Mouse (Mus musculus): ENCODE results near the gene Stk10. TPM values are rescaled to one million over a fixed set of nuclear protein-coding genes. Genes with fewer than 3 reads are reported as not detected.
"Not testable (repeated sequence)": the region's sequence is repeated elsewhere in the genome, so short reads cannot be mapped to it uniquely, and the experiment has no call there.

Stk10 gene
- polyA plus RNA-seq, 1 experiment from 2014 or later, result 2.6 TPM

DNA sequence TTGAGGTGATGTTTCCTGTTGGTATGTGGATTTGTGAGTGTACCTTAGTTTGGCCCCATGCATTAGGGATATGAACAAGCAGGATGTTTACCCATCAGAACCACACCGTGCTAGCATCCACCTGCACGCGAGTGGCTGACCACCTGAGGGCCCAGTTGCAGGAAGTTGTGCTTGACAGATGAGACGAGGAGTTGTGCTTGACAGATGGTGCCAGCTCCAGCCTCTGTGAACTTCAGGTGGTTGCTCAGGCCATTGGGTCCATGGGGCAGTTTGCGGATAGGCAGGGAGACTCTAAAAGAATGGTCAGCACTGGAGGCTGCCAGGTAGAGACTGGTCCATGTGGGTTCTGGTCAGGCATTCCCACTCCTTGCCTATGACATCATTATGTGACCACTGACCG lies 83.0 kb downstream of the Stk10 start:
- Histone ChIP-seq H3K36me3 (ENCODE audit: control insufficient read depth, insufficient read depth) (peaks cover 22% of the 10 kb centered on the region; the same call in 1 of the 2 replicates), H3K9me3 (ENCODE audit: control insufficient read depth) (no peaks in the 10 kb centered on the region), H3K4me3 (ENCODE audit: low read depth, low read length) (no peak overlapping the region), H3K27ac (ENCODE audit: low read depth, low read length) (no peak overlapping the region), H3K4me2 (replicated peaks; ENCODE audit: low read depth) (no peak overlapping the region), H3K9ac (ENCODE audit: low read depth, low read length) (no peak overlapping the region), H3K27me3 (replicated peaks; ENCODE audit: control insufficient read depth, insufficient read depth, low read length) (no peaks in the 10 kb centered on the region), H3K4me1 (replicated peaks; ENCODE audit: control insufficient read depth, insufficient read depth, low read length) (peaks cover 2% of the 10 kb centered on the region; the same call in 1 of the 2 replicates)
- ATAC-seq, result no peak
- no peak for TF ChIP-seq CTCF (IDR thresholded peaks at IDR 0.05; ENCODE audit: low read depth)
- 64% methylated on average over 6 of the region's 6 CpGs for WGBS

GRCm38 (mm10) chr11:32618036-32618435 lies 84.9 kb downstream of the Stk10 start:
- Histone ChIP-seq H3K4me2 (replicated peaks; ENCODE audit: low read depth) (no peak overlapping the region), H3K9me3 (ENCODE audit: control insufficient read depth) (no peaks in the 10 kb centered on the region), H3K9ac (ENCODE audit: low read depth, low read length) (no peak overlapping the region), H3K4me3 (ENCODE audit: low read depth, low read length) (no peak overlapping the region), H3K36me3 (ENCODE audit: control insufficient read depth, insufficient read depth) (peaks cover 16% of the 10 kb centered on the region; the same call in 1 of the 2 replicates), H3K4me1 (replicated peaks; ENCODE audit: control insufficient read depth, insufficient read depth, low read length) (peaks cover 2% of the 10 kb centered on the region; the same call in 1 of the 2 replicates), H3K27me3 (replicated peaks; ENCODE audit: control insufficient read depth, insufficient read depth, low read length) (no peaks in the 10 kb centered on the region), H3K27ac (ENCODE audit: low read depth, low read length) (no peak overlapping the region)
- ATAC-seq, result 0 out of 2 replicates have a peak, but pooled peaks have one; percentile 12
- TF ChIP-seq CTCF (IDR thresholded peaks at IDR 0.05; ENCODE audit: low read depth), result no peak
- WGBS, result 86% methylated on average over 1 of the region's 1 CpGs

GRCm38 (mm10) chr11:32618641-32619040 lies 85.5 kb downstream of the Stk10 start:
- H3K9me3 ChIP-seq (ENCODE audit: control insufficient read depth); H3K4me3 ChIP-seq (ENCODE audit: low read depth, low read length); H3K4me2 ChIP-seq (replicated peaks; ENCODE audit: low read depth); ATAC-seq; H3K27me3 ChIP-seq (replicated peaks; ENCODE audit: control insufficient read depth, insufficient read depth, low read length); H3K9ac ChIP-seq (ENCODE audit: low read depth, low read length); H3K27ac ChIP-seq (ENCODE audit: low read depth, low read length); H3K4me1 ChIP-seq (replicated peaks; ENCODE audit: control insufficient read depth, insufficient read depth, low read length): not testable (repeated sequence)
- H3K36me3 ChIP-seq (ENCODE audit: control insufficient read depth, insufficient read depth), result peaks cover 22% of the 10 kb centered on the region; the same call in 1 of the 2 replicates
- peak; percentile 53 for TF ChIP-seq CTCF (IDR thresholded peaks at IDR 0.05; ENCODE audit: low read depth)
- WGBS, result 86% methylated on average over 5 of the region's 5 CpGs

DNA sequence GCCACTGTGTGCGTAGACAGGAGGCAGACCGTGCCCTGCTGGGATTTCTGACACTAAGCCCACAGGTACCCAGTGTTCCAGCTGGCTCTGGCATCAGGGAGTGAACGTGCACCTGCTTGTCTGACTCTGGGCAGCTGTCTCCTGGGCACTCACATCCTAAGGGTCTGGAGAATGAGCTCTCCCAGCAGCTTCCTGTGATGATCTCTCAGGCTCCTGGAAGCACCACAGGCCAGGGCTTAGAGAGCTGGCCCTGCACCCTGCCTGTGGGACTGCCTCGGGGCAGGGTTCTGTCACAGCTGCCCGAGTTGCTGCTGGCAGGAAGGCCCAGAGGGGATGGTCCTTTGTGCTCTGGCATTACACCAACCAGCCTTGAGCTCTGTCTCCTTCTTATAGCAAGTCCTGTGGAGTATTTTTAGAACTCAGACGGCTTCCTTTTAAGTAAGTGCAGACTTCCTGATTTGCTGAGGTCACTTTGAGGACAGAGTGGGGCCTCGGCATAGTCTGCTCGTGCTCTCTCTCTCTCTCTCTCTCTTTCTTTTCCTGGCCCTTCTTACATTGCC lies 86.2 kb downstream of the Stk10 start:
- peak; percentile 72 for ATAC-seq
- Histone ChIP-seq H3K4me2 (replicated peaks; ENCODE audit: low read depth) (no peak overlapping the region), H3K27ac (ENCODE audit: low read depth, low read length) (peak overlapping the region; percentile 58), H3K27me3 (replicated peaks; ENCODE audit: control insufficient read depth, insufficient read depth, low read length) (no peaks in the 10 kb centered on the region), H3K4me1 (replicated peaks; ENCODE audit: control insufficient read depth, insufficient read depth, low read length) (peaks cover 2% of the 10 kb centered on the region; the same call in 1 of the 2 replicates), H3K36me3 (ENCODE audit: control insufficient read depth, insufficient read depth) (peaks cover 22% of the 10 kb centered on the region; the same call in 1 of the 2 replicates), H3K9me3 (ENCODE audit: control insufficient read depth) (no peaks in the 10 kb centered on the region), H3K9ac (ENCODE audit: low read depth, low read length) (no peak overlapping the region), H3K4me3 (ENCODE audit: low read depth, low read length) (no peak overlapping the region)
- 22% methylated on average over 8 of the region's 8 CpGs for WGBS
- no peak for TF ChIP-seq CTCF (IDR thresholded peaks at IDR 0.05; ENCODE audit: low read depth)

- peak; percentile 19; the same call in 1 of the 2 replicates for TF ChIP-seq CTCF (IDR thresholded peaks at IDR 0.05; ENCODE audit: low read depth)
- H3K9ac ChIP-seq (ENCODE audit: low read depth, low read length), result no peak overlapping the region
- peaks cover 2% of the 10 kb centered on the region; the same call in 1 of the 2 replicates for H3K4me1 ChIP-seq (replicated peaks; ENCODE audit: control insufficient read depth, insufficient read depth, low read length)
- H3K9me3 ChIP-seq (ENCODE audit: control insufficient read depth), result no peaks in the 10 kb centered on the region
- no peak overlapping the region for H3K4me2 ChIP-seq (replicated peaks; ENCODE audit: low read depth)
- H3K36me3 ChIP-seq (ENCODE audit: control insufficient read depth, insufficient read depth), result peaks cover 22% of the 10 kb centered on the region; the same call in 1 of the 2 replicates
- no peaks in the 10 kb centered on the region for H3K27me3 ChIP-seq (replicated peaks; ENCODE audit: control insufficient read depth, insufficient read depth, low read length)
- 0 out of 2 replicates have a peak, but pooled peaks have one; percentile 22 for ATAC-seq
- WGBS, result 76% methylated on average over 6 of the region's 6 CpGs
- H3K27ac ChIP-seq (ENCODE audit: low read depth, low read length), result no peak overlapping the region
- no peak overlapping the region for H3K4me3 ChIP-seq (ENCODE audit: low read depth, low read length)
These were observed 86.9 kb downstream of the Stk10 start for GRCm38 (mm10) chr11:32619866-32620456.

GRCm38 (mm10) chr11:32621831-32622478 lies 88.8 kb downstream of the Stk10 start:
- WGBS, result 73% methylated on average over 12 of the region's 12 CpGs
- no peaks in the 10 kb centered on the region for H3K27me3 ChIP-seq (replicated peaks; ENCODE audit: control insufficient read depth, insufficient read depth, low read length)
- no peak overlapping the region for H3K4me2 ChIP-seq (replicated peaks; ENCODE audit: low read depth)
- H3K27ac ChIP-seq (ENCODE audit: low read depth, low read length), result no peak overlapping the region
- no peak overlapping the region for H3K4me3 ChIP-seq (ENCODE audit: low read depth, low read length)
- TF ChIP-seq CTCF (IDR thresholded peaks at IDR 0.05; ENCODE audit: low read depth), result no peak
- no peaks in the 10 kb centered on the region for H3K9me3 ChIP-seq (ENCODE audit: control insufficient read depth)
- H3K9ac ChIP-seq (ENCODE audit: low read depth, low read length), result no peak overlapping the region
- peaks cover 14% of the 10 kb centered on the region; the same call in 1 of the 2 replicates for H3K36me3 ChIP-seq (ENCODE audit: control insufficient read depth, insufficient read depth)
- peaks cover 2% of the 10 kb centered on the region; the same call in 1 of the 2 replicates for H3K4me1 ChIP-seq (replicated peaks; ENCODE audit: control insufficient read depth, insufficient read depth, low read length)
- no peak for ATAC-seq
